Mouse (Mus musculus): ENCODE measurements around the gene Anks1. TPM values are rescaled to one million over a fixed set of nuclear protein-coding genes. Genes with fewer than 3 reads are reported as not detected.
A peak's percentile ranks its signal among the peaks of the same experiment; 100 is the strongest.

The Anks1 gene
- polyA plus RNA-seq, 1 experiment from 2014 or later = 19.5 TPM

GRCm38 (mm10) chr17:28097308-28097707, 188.2 kb downstream of the Anks1 start:
- no peak overlapping the region for H3K27ac ChIP-seq (ENCODE audit: low read length)

GRCm38 (mm10) chr17:28099086-28099485, 190.0 kb downstream of the Anks1 start:
- no peak overlapping the region for H3K27ac ChIP-seq (ENCODE audit: low read length)
- no peak overlapping the region for H3K4me2 ChIP-seq (replicated peaks; ENCODE audit: low read depth, low read length)
- no peaks in the 10 kb centered on the region; the same call in 1 of the 2 replicates for H3K9me3 ChIP-seq (ENCODE audit: control insufficient read depth, low read depth, low read length)
- H3K4me1 ChIP-seq (ENCODE audit: control insufficient read depth, insufficient read depth, low read length) = no peaks in the 10 kb centered on the region
- ATAC-seq (ENCODE audit: insufficient number of reproducible peaks, insufficient read depth, low FRiP score, low read depth) = 0 out of 2 replicates have a peak, but pooled peaks have one; percentile 18
- 61% methylated on average over 3 of the region's 3 CpGs for WGBS
- no peaks in the 10 kb centered on the region for H3K36me3 ChIP-seq (ENCODE audit: control insufficient read depth, insufficient read depth, low read length)
- no peak overlapping the region for H3K4me3 ChIP-seq (ENCODE audit: low read depth, low read length)
- no peak overlapping the region for H3K9ac ChIP-seq (replicated peaks; ENCODE audit: low read depth, low read length)
- no peaks in the 10 kb centered on the region for H3K27me3 ChIP-seq (ENCODE audit: control insufficient read depth, insufficient read depth, low read length)

More at GRCm38 (mm10) chr17:28097308-28097707, 188.2 kb downstream of the Anks1 start:
- no peak overlapping the region for H3K9ac ChIP-seq (replicated peaks; ENCODE audit: low read depth, low read length)
- H3K36me3 ChIP-seq (ENCODE audit: control insufficient read depth, insufficient read depth, low read length) = no peaks in the 10 kb centered on the region
- H3K4me2 ChIP-seq (replicated peaks; ENCODE audit: low read depth, low read length) = no peak overlapping the region
- H3K27me3 ChIP-seq (ENCODE audit: control insufficient read depth, insufficient read depth, low read length) = no peaks in the 10 kb centered on the region
- peaks cover 3% of the 10 kb centered on the region; the same call in 1 of the 2 replicates for H3K9me3 ChIP-seq (ENCODE audit: control insufficient read depth, low read depth, low read length)
- 80% methylated on average over 13 of the region's 13 CpGs for WGBS
- no peak overlapping the region for H3K4me3 ChIP-seq (ENCODE audit: low read depth, low read length)
- no peak for ATAC-seq (ENCODE audit: insufficient number of reproducible peaks, insufficient read depth, low FRiP score, low read depth)
- no peaks in the 10 kb centered on the region for H3K4me1 ChIP-seq (ENCODE audit: control insufficient read depth, insufficient read depth, low read length)

- H3K9me3 ChIP-seq (ENCODE audit: control insufficient read depth, low read depth, low read length) = no peaks in the 10 kb centered on the region
- no peak overlapping the region for H3K9ac ChIP-seq (replicated peaks; ENCODE audit: low read depth, low read length)
- no peak for ATAC-seq (ENCODE audit: insufficient number of reproducible peaks, insufficient read depth, low FRiP score, low read depth)
- 85% methylated on average over 1 of the region's 1 CpGs for WGBS
- H3K4me3 ChIP-seq (ENCODE audit: low read depth, low read length) = no peak overlapping the region
- no peak overlapping the region for H3K27ac ChIP-seq (ENCODE audit: low read length)
- no peaks in the 10 kb centered on the region for H3K4me1 ChIP-seq (ENCODE audit: control insufficient read depth, insufficient read depth, low read length)
- H3K36me3 ChIP-seq (ENCODE audit: control insufficient read depth, insufficient read depth, low read length) = no peaks in the 10 kb centered on the region
- no peak overlapping the region for H3K4me2 ChIP-seq (replicated peaks; ENCODE audit: low read depth, low read length)
- H3K27me3 ChIP-seq (ENCODE audit: control insufficient read depth, insufficient read depth, low read length) = no peaks in the 10 kb centered on the region
Measured at GRCm38 (mm10) chr17:28100669-28101068, 191.6 kb downstream of the Anks1 start.

- no peaks in the 10 kb centered on the region for H3K36me3 ChIP-seq (ENCODE audit: control insufficient read depth, insufficient read depth, low read length)
- H3K9ac ChIP-seq (replicated peaks; ENCODE audit: low read depth, low read length) = no peak overlapping the region
- 44% methylated on average over 12 of the region's 12 CpGs for WGBS
- H3K4me1 ChIP-seq (ENCODE audit: control insufficient read depth, insufficient read depth, low read length) = no peaks in the 10 kb centered on the region
- no peaks in the 10 kb centered on the region for H3K9me3 ChIP-seq (ENCODE audit: control insufficient read depth, low read depth, low read length)
- ATAC-seq (ENCODE audit: insufficient number of reproducible peaks, insufficient read depth, low FRiP score, low read depth) = no peak
- no peak overlapping the region for H3K4me3 ChIP-seq (ENCODE audit: low read depth, low read length)
- H3K27ac ChIP-seq (ENCODE audit: low read length) = no peak overlapping the region
- no peaks in the 10 kb centered on the region for H3K27me3 ChIP-seq (ENCODE audit: control insufficient read depth, insufficient read depth, low read length)
- no peak overlapping the region for H3K4me2 ChIP-seq (replicated peaks; ENCODE audit: low read depth, low read length)
Measured at GRCm38 (mm10) chr17:28101284-28101887, 192.3 kb downstream of the Anks1 start.

- H3K9me3 ChIP-seq (ENCODE audit: control insufficient read depth, low read depth, low read length) = no peaks in the 10 kb centered on the region
- no peak overlapping the region for H3K27ac ChIP-seq (ENCODE audit: low read length)
- H3K4me1 ChIP-seq (ENCODE audit: control insufficient read depth, insufficient read depth, low read length) = no peaks in the 10 kb centered on the region
- WGBS = 14% methylated on average over 10 of the region's 10 CpGs
- no peak for ATAC-seq (ENCODE audit: insufficient number of reproducible peaks, insufficient read depth, low FRiP score, low read depth)
- no peaks in the 10 kb centered on the region for H3K36me3 ChIP-seq (ENCODE audit: control insufficient read depth, insufficient read depth, low read length)
- H3K4me3 ChIP-seq (ENCODE audit: low read depth, low read length) = no peak overlapping the region
- H3K9ac ChIP-seq (replicated peaks; ENCODE audit: low read depth, low read length) = no peak overlapping the region
- H3K27me3 ChIP-seq (ENCODE audit: control insufficient read depth, insufficient read depth, low read length) = no peaks in the 10 kb centered on the region
- no peak overlapping the region for H3K4me2 ChIP-seq (replicated peaks; ENCODE audit: low read depth, low read length)
Measured at GRCm38 (mm10) chr17:28101902-28102319, 192.8 kb downstream of the Anks1 start.

GRCm38 (mm10) chr17:28104416-28104815, 195.3 kb downstream of the Anks1 start:
- no peak for ATAC-seq (ENCODE audit: insufficient number of reproducible peaks, insufficient read depth, low FRiP score, low read depth)
- H3K36me3 ChIP-seq (ENCODE audit: control insufficient read depth, insufficient read depth, low read length) = no peaks in the 10 kb centered on the region
- no peak overlapping the region for H3K4me3 ChIP-seq (ENCODE audit: low read depth, low read length)
- no peak overlapping the region for H3K27ac ChIP-seq (ENCODE audit: low read length)
- H3K4me2 ChIP-seq (replicated peaks; ENCODE audit: low read depth, low read length) = no peak overlapping the region
- 71% methylated on average over 6 of the region's 6 CpGs for WGBS
- no peaks in the 10 kb centered on the region for H3K9me3 ChIP-seq (ENCODE audit: control insufficient read depth, low read depth, low read length)
- H3K9ac ChIP-seq (replicated peaks; ENCODE audit: low read depth, low read length) = no peak overlapping the region
- H3K4me1 ChIP-seq (ENCODE audit: control insufficient read depth, insufficient read depth, low read length) = no peaks in the 10 kb centered on the region
- no peaks in the 10 kb centered on the region for H3K27me3 ChIP-seq (ENCODE audit: control insufficient read depth, insufficient read depth, low read length)

- no peak for ATAC-seq (ENCODE audit: insufficient number of reproducible peaks, insufficient read depth, low FRiP score, low read depth)
- no peaks in the 10 kb centered on the region for H3K9me3 ChIP-seq (ENCODE audit: control insufficient read depth, low read depth, low read length)
- WGBS = 72% methylated on average over 6 of the region's 6 CpGs
- no peak overlapping the region for H3K9ac ChIP-seq (replicated peaks; ENCODE audit: low read depth, low read length)
- H3K4me2 ChIP-seq (replicated peaks; ENCODE audit: low read depth, low read length) = no peak overlapping the region
- H3K27ac ChIP-seq (ENCODE audit: low read length) = no peak overlapping the region
- no peaks in the 10 kb centered on the region for H3K4me1 ChIP-seq (ENCODE audit: control insufficient read depth, insufficient read depth, low read length)
- H3K4me3 ChIP-seq (ENCODE audit: low read depth, low read length) = no peak overlapping the region
- H3K27me3 ChIP-seq (ENCODE audit: control insufficient read depth, insufficient read depth, low read length) = no peaks in the 10 kb centered on the region
- H3K36me3 ChIP-seq (ENCODE audit: control insufficient read depth, insufficient read depth, low read length) = no peaks in the 10 kb centered on the region
Measured at GRCm38 (mm10) chr17:28106352-28106751, 197.2 kb downstream of the Anks1 start.

GRCm38 (mm10) chr17:28107275-28107674, 198.2 kb downstream of the Anks1 start:
- WGBS = 27% methylated on average over 14 of the region's 14 CpGs
- Histone ChIP-seq H3K9ac (replicated peaks; ENCODE audit: low read depth, low read length) (no peak overlapping the region), H3K4me2 (replicated peaks; ENCODE audit: low read depth, low read length) (no peak overlapping the region)

GRCm38 (mm10) chr17:28112266-28112665, 203.2 kb downstream of the Anks1 start:
- ATAC-seq (ENCODE audit: insufficient number of reproducible peaks, insufficient read depth, low FRiP score, low read depth) = no peak
- WGBS = 92% methylated on average over 8 of the region's 8 CpGs
- Histone ChIP-seq H3K4me2 (replicated peaks; ENCODE audit: low read depth, low read length) (no peak overlapping the region), H3K36me3 (ENCODE audit: control insufficient read depth, insufficient read depth, low read length) (no peaks in the 10 kb centered on the region), H3K4me3 (ENCODE audit: low read depth, low read length) (no peak overlapping the region), H3K9me3 (ENCODE audit: control insufficient read depth, low read depth, low read length) (no peaks in the 10 kb centered on the region), H3K4me1 (ENCODE audit: control insufficient read depth, insufficient read depth, low read length) (no peaks in the 10 kb centered on the region), H3K27ac (ENCODE audit: low read length) (no peak overlapping the region), H3K27me3 (ENCODE audit: control insufficient read depth, insufficient read depth, low read length) (no peaks in the 10 kb centered on the region), H3K9ac (replicated peaks; ENCODE audit: low read depth, low read length) (no peak overlapping the region)

More at GRCm38 (mm10) chr17:28107275-28107674, 198.2 kb downstream of the Anks1 start:
- Histone ChIP-seq H3K4me3 (ENCODE audit: low read depth, low read length) (no peak overlapping the region), H3K4me1 (ENCODE audit: control insufficient read depth, insufficient read depth, low read length) (no peaks in the 10 kb centered on the region), H3K36me3 (ENCODE audit: control insufficient read depth, insufficient read depth, low read length) (no peaks in the 10 kb centered on the region), H3K9me3 (ENCODE audit: control insufficient read depth, low read depth, low read length) (no peaks in the 10 kb centered on the region), H3K27me3 (ENCODE audit: control insufficient read depth, insufficient read depth, low read length) (no peaks in the 10 kb centered on the region), H3K27ac (ENCODE audit: low read length) (no peak overlapping the region)
- ATAC-seq (ENCODE audit: insufficient number of reproducible peaks, insufficient read depth, low FRiP score, low read depth) = no peak
